In the genomic region with DNA sequence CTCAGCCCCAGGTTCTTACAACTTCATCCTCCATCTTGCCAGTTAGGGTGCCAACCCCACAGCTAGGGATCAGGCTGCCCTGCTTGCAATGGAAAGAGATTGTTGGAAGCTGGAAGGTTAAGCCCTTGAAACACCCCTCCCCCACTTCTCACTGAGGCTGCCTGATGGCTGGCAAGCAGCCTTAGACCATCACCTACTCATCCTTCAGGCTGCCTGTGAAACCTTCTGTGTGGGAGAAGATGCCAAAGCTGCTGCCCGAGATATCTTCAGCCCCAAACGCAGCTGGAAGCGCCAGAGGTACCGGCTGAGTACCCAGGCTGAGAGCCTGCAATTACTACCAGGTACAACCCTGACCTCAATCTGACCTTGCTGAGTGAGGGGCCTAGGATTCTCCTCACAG, we compare ENCODE assay signal across 24 mouse cellular contexts. TPM values are rescaled to one million over a fixed set of nuclear protein-coding genes. Genes with fewer than 3 reads are reported as not detected.
"Had no signal": no experiment of that assay in that cellular context is flagged by ENCODE, and none has a peak within 500 bp of the region (broad histone marks: within the 10 kb centered on the region; RNA-seq: fewer than 3 reads in every experiment).

No protein-coding gene starts in this region.

- H3K9ac ChIP-seq: limb, embryonic 13.5 days; liver, embryonic 12.5 days; liver, embryonic 15.5 days; lung, embryonic 15.5 days; midbrain, embryonic 13.5 days; neural tube, embryonic 13.5 days had no signal

- ATAC-seq: liver, embryonic 12.5 days; midbrain, embryonic 13.5 days; midbrain, embryonic 16.5 days had no signal

- H3K27me3 ChIP-seq: lung, embryonic 15.5 days; neural tube, embryonic 13.5 days had no signal

- H3K4me3 ChIP-seq: layer of hippocampus, adult 2 months; left cerebral cortex, adult 2 months; limb, embryonic 10.5 days; limb, embryonic 13.5 days; liver, embryonic 12.5 days; liver, embryonic 15.5 days; lung, embryonic 15.5 days; megakaryocyte, embryonic 14.5 days; midbrain, embryonic 10.5 days; midbrain, embryonic 13.5 days; myocyte; neural tube, embryonic 13.5 days had no signal

- DNase-seq: kidney, adult 2 months; kidney, postnatal 25 days; layer of hippocampus, adult 9-11 months; layer of hippocampus, postnatal 36 days; liver; lung, adult 18-20 months; lung, postnatal 10 days; lung, postnatal 36 days; thymus, adult 18-20 months; thymus, postnatal 36 days had no signal

- H3K9me3 ChIP-seq: limb, embryonic 10.5 days; limb, embryonic 13.5 days; liver, embryonic 12.5 days; liver, embryonic 15.5 days; lung, embryonic 15.5 days; megakaryocyte, embryonic 14.5 days; midbrain, embryonic 10.5 days; midbrain, embryonic 13.5 days; neural tube, embryonic 13.5 days had no signal

- H3K27ac ChIP-seq: kidney, postnatal 0 days; layer of hippocampus, adult 2 months; left cerebral cortex, adult 2 months; limb, embryonic 13.5 days; liver, embryonic 12.5 days; liver, embryonic 15.5 days; lung, embryonic 15.5 days; midbrain, embryonic 10.5 days; midbrain, embryonic 13.5 days; neural tube, embryonic 13.5 days had no signal

- H3K36me3 ChIP-seq: limb, embryonic 10.5 days; limb, embryonic 13.5 days; liver, embryonic 12.5 days; liver, embryonic 15.5 days; lung, embryonic 15.5 days; midbrain, embryonic 10.5 days; midbrain, embryonic 13.5 days; neural tube, embryonic 13.5 days had no signal

- H3K4me2 ChIP-seq: limb, embryonic 13.5 days; liver, embryonic 12.5 days; liver, embryonic 15.5 days; lung, embryonic 15.5 days; midbrain, embryonic 13.5 days; neural tube, embryonic 13.5 days had no signal

RNA-seq across cellular contexts. Expression of a gene that starts 33.7 kb away (rescaled TPM):
- polyA plus RNA-seq: liver, embryonic 12.5 days; liver, embryonic 15.5 days; midbrain, embryonic 13.5 days; midbrain, embryonic 16.5 days had no signal
